Mouse (Mus musculus) leukemia stem cell, adult 10-12 weeks (primary cell): ENCODE data around the gene Spdye4b. TPM values are rescaled to one million over a fixed set of nuclear protein-coding genes. Genes with fewer than 3 reads are reported as not detected.

Source experiments
- polyA plus RNA-seq: library from polyadenylated mRNA; stranded (reverse); fragments of >175 nt; gene quantifications from 2 replicates; pipeline ENCODE4 v1.2.3, GENCODE M21; 2012; ENCODE audit warnings: low replicate concordance

The Spdye4b gene
- not detected in 2 replicates for polyA plus RNA-seq

DNA sequence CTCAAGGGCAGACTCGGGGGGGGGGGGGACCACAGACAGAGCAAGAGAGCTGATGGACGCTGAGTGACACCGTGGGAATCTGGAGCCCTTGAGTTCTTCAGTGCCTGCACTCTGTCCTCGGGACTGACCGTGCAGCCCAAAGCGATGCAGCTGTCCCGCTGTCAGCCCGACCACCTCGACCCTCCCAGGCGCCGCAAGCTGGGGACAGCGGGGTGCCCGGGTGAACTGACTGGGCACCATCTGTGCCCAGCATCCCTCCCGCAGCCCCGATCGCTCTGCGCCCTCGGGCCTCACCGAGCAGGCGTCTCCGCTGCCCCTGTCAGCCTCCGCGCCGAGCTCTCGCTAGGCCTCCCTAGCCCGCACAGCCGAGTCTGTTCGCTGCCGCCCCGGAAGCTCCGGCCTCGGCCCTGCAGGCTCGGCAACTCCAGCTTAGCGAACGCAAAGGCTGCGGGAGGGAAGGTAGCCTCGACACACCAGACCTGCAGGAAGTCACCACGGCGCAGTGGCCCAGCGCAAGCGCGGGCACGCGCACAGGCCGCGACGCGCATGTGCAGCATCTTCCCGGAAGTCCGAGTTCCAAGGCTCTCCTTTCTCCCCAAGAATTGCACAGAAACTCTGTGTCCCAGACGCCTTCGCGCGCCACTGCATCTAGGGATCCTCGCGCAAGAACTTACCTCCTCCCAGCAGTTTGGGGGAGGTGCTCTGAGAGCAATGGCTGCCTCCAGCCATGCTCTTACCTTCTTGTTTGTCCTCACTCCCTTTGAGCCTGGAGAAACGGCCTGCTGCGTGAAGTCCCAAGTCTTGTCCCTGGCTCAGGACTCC lies at the start of gene Spdye4b, which contains the start of gene Rbak:
Gene Spdye4b, plus strand, starts transcription at position 763 of the 822 bp plus-strand sequence.
Gene Rbak, minus strand, starts transcription at position 521 of the 822 bp plus-strand sequence.

DNA sequence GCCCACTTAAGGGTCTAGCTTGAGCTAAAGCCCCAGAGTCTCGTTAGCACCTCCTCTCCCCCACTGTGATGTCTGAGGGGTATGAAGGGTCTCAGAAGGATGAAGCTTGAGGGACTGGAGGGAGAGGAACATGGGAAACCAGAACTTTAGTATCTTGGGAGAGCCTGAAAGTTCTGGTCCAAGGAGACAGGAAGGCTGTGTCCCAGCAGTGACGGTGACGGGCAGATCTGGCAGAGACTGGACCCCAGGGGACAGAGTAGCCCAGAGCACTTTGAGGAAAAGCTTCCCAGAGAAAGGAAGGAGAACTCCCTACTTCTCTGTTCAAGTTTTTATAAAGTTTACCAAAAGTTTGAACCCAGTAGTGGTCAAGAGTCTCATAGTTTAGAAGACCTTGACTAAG lies 33.3 kb upstream of the Spdye4b start, which contains the start of gene Olfr718-ps1:
Gene Olfr718-ps1, minus strand, starts transcription at position 101 of the 400 bp plus-strand sequence.

DNA sequence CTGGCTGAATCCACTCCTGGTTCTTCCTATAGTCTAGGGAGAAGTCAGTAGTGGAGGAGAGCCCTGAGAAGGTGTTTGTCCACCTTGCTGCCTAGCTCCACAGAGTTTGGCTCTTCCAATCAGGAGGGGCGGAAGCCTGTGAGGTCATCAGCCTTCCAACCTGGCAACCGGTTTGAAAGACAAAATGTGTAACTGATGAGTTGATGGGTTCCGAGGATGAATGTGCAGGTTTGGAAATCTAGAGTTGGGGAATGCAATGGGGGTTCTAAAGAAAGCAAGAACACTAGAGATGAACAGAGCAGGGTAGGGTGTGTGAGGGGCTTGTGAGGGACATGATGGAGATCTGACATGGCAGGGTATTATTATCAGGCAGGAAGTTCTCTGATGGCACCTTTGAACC lies 46.0 kb downstream of the Spdye4b start, which contains the start of gene Spdye4a:
Gene Spdye4a, minus strand, starts transcription at position 101 of the 400 bp plus-strand sequence.

GRCm38 (mm10) chr5:143235028-143235693 lies 54.3 kb downstream of the Spdye4b start, which contains the start of gene Zfp12:
Zfp12 (plus strand) TSS chr5:143235163.

Other genes with a start within 250 kb of the Spdye4b start
- 23.6 and 34.0 TPM in 2 replicates for gene Fscn1, start 220.7 kb upstream of the Spdye4b start, polyA plus RNA-seq
- 25.1 and 30.9 TPM in 2 replicates for gene Rnf216, start 68.0 kb upstream of the Spdye4b start, polyA plus RNA-seq
- gene Olfr718-ps1, start 33.4 kb upstream of the Spdye4b start, polyA plus RNA-seq = 0.03 TPM in 1 of 2 replicates, not detected in the other
- 0.81 and 2.0 TPM in 2 replicates for gene Rbak, start 242 bp upstream of the Spdye4b start, polyA plus RNA-seq
- not detected in 2 replicates for gene Spdye4a, start 45.9 kb downstream of the Spdye4b start, polyA plus RNA-seq
- 2.6 and 3.4 TPM in 2 replicates for gene Zfp12, start 54.1 kb downstream of the Spdye4b start, polyA plus RNA-seq
- gene Zfp316, start 89.0 kb downstream of the Spdye4b start, polyA plus RNA-seq = 12.3 and 12.6 TPM in 2 replicates
- gene Zfp853, start 112.6 kb downstream of the Spdye4b start, polyA plus RNA-seq = 0.09 and 0.14 TPM in 2 replicates
- gene E130309D02Rik, start 134.3 kb downstream of the Spdye4b start, polyA plus RNA-seq = 143 and 151 TPM in 2 replicates
- gene Zdhhc4, start 148.2 kb downstream of the Spdye4b start, polyA plus RNA-seq = 13.0 and 79.5 TPM in 2 replicates
- gene Grid2ip, start 176.3 kb downstream of the Spdye4b start, polyA plus RNA-seq = not detected in 2 replicates
- 33.5 and 102 TPM in 2 replicates for gene Kdelr2, start 222.8 kb downstream of the Spdye4b start, polyA plus RNA-seq